Mouse (Mus musculus) ES-Bruce4 (cell line): ENCODE measurements around the gene Mlh1.

Experiments used
- CTCF ChIP-seq: IDR thresholded peaks from one replicate; pipeline ENCODE4 v1.8.1; 2011; ENCODE audit warnings: low read depth, low read length
- EP300 ChIP-seq: IDR thresholded peaks from 2 replicates; pipeline ENCODE4 v1.6.1; 2011; ENCODE audit warnings: low read depth, low read length; ENCODE audit not compliant: insufficient read depth
- POLR2A ChIP-seq: IDR thresholded peaks from one replicate; pipeline ENCODE4 v1.8.1; 2011; ENCODE audit warnings: low read length; ENCODE audit not compliant: insufficient read depth

DNA sequence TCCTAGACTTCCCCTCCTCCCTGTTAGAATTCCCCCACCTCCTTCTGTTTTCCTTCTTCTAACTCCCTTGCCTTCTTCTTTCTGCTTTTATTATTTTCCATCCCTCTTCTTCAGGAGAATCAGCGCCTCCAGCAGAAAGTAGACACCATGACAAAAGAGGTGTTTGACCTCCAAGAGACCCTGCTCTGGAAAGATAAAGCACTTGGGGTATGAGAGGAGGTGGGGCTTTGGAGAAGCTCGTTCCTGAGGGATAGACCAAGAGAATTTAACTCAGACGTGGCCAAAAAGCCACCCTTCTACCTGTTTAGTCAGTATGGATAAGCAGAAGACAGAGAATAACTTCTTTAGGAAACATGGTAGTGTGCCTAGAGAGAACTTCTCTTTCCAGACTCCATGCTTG is 63.9 kb downstream of the Mlh1 start:
- TF ChIP-seq CTCF = no peak
- TF ChIP-seq POLR2A = no peak
- TF ChIP-seq EP300 = no peak
